ENCODE assay signal across 9 mouse cellular contexts in the genomic region with DNA sequence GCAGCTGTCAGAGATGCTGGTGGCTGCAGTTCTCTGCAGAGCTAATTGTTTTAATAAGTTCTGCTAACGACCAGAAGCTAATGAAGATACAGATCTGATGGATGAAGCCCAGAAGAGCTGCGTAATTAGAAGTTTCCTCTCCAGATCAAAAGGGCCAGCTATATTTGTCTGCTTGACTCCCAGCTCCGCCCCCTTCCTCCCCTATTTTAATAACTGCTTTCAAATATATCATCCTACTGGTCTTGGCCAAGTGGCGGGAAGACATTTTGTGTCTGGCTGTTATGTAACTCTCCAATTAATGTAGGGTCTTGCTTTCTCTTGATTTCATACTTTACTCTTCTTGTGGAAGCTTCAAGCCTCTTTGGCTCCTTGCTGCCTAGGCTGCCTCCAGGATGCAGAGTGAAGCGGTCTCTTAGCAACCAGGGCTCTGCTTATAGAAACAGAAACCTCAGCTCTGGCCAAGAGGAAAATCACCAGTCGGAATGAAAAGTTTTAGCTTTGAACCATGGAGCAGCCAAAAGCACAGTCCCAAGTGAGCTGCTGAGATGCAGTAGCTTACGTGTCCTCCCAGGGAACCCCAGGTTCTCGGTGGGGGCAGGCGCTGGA.
DNase-seq lines count a peak whose midpoint lies in the region; ATAC-seq and TF ChIP-seq lines count a peak whose summit lies in the region.
"Had no signal": no experiment of that assay in that cellular context is flagged by ENCODE, and none has a peak within 500 bp of the region (broad histone marks: within the 10 kb centered on the region; RNA-seq: fewer than 3 reads in every experiment).

No protein-coding gene starts in this region.

- no peak overlapping the region for H3K4me3 ChIP-seq in embryonic facial prominence, embryonic 11.5 days (ENCODE audit: low read depth, low read length)
- no peak overlapping the region for H3K4me3 ChIP-seq in left cerebral cortex, adult 2 months
- no peak overlapping the region for H3K4me3 ChIP-seq in intestine, postnatal 0 days (ENCODE audit: low read depth, low read length)
- H3K4me3 ChIP-seq: embryonic facial prominence, embryonic 15.5 days had no signal

- no peaks in the 10 kb centered on the region for H3K36me3 ChIP-seq in embryonic facial prominence, embryonic 11.5 days (replicated peaks; ENCODE audit: control insufficient read depth, insufficient read depth, low read depth, low read length)
- H3K36me3 ChIP-seq in intestine, postnatal 0 days (ENCODE audit: control insufficient read depth, insufficient read depth), result no peaks in the 10 kb centered on the region
- H3K36me3 ChIP-seq: embryonic facial prominence, embryonic 15.5 days had no signal

- no peak overlapping the region for H3K4me2 ChIP-seq in embryonic facial prominence, embryonic 11.5 days (ENCODE audit: low read depth, low read length)
- no peak overlapping the region for H3K4me2 ChIP-seq in intestine, postnatal 0 days (replicated peaks; ENCODE audit: low read depth)
- H3K4me2 ChIP-seq: embryonic facial prominence, embryonic 15.5 days had no signal

- H3K9ac ChIP-seq in embryonic facial prominence, embryonic 11.5 days (replicated peaks; ENCODE audit: low read length), result no peak overlapping the region
- no peak overlapping the region for H3K9ac ChIP-seq in intestine, postnatal 0 days (ENCODE audit: low read depth, low read length)
- H3K9ac ChIP-seq: embryonic facial prominence, embryonic 15.5 days had no signal

- no peaks in the 10 kb centered on the region for H3K4me1 ChIP-seq in embryonic facial prominence, embryonic 11.5 days (ENCODE audit: control insufficient read depth, insufficient read depth, low read length)
- no peaks in the 10 kb centered on the region for H3K4me1 ChIP-seq in intestine, postnatal 0 days (replicated peaks; ENCODE audit: control insufficient read depth, insufficient read depth, low read length)
- H3K4me1 ChIP-seq: embryonic facial prominence, embryonic 15.5 days had no signal

- no peak overlapping the region for H3K27ac ChIP-seq in embryonic facial prominence, embryonic 11.5 days (replicated peaks; ENCODE audit: low read depth, low read length)
- peak overlapping the region; percentile 87 for H3K27ac ChIP-seq in left cerebral cortex, adult 2 months
- no peak overlapping the region for H3K27ac ChIP-seq in intestine, postnatal 0 days (ENCODE audit: low read depth, low read length)
- H3K27ac ChIP-seq: embryonic facial prominence, embryonic 15.5 days had no signal

- peak; percentile 27 for DNase-seq in gastrocnemius, adult 18-20 months (ENCODE audit: low spot score)
- DNase-seq in gastrocnemius, postnatal 10 days, result no peak
- DNase-seq in embryonic facial prominence, embryonic 11.5 days (ENCODE audit: low spot score), result peak; percentile 60
- DNase-seq in heart, postnatal 36 days, result peak; percentile 17 to 28
- peak; percentile 49 to 53 for DNase-seq in left cerebral cortex, adult 2 months (ENCODE audit: extremely low spot score in 1 of 2, low spot score in 2 of 2)
- DNase-seq in retina, embryonic 14.5 days (ENCODE audit: low spot score), result peak; percentile 70
- no peak for DNase-seq in cerebellum, postnatal 25 days

- intact Hi-C loops in heart, postnatal 36 days (cut with DNase I), result loop anchor here (5.0 kb wide), 1 partner anchor 37 kb away; no protein-coding TSS in a partner anchor
- intact Hi-C loops in left cerebral cortex, adult 2 months (cut with DNase I), result loop anchor here (5.0 kb wide), 1 partner anchor 112 kb away; no protein-coding TSS in a partner anchor

- 61% methylated on average over 9 of the region's 9 CpGs for WGBS in embryonic facial prominence, embryonic 11.5 days
- WGBS in intestine, postnatal 0 days, result 66% methylated on average over 9 of the region's 9 CpGs

- no peaks in the 10 kb centered on the region for H3K27me3 ChIP-seq in embryonic facial prominence, embryonic 11.5 days (ENCODE audit: control insufficient read depth, insufficient read depth, low read length)
- H3K27me3 ChIP-seq in intestine, postnatal 0 days (replicated peaks; ENCODE audit: control insufficient read depth, insufficient read depth, low read length), result no peaks in the 10 kb centered on the region; the same call in 1 of the 2 replicates
- H3K27me3 ChIP-seq: embryonic facial prominence, embryonic 15.5 days had no signal

- H3K9me3 ChIP-seq in embryonic facial prominence, embryonic 11.5 days (replicated peaks; ENCODE audit: control insufficient read depth, low read length), result no peaks in the 10 kb centered on the region
- no peaks in the 10 kb centered on the region for H3K9me3 ChIP-seq in intestine, postnatal 0 days (ENCODE audit: control insufficient read depth)
- H3K9me3 ChIP-seq: embryonic facial prominence, embryonic 15.5 days had no signal

- no peak for TF ChIP-seq CTCF in left cerebral cortex, adult 2 months (IDR thresholded peaks at IDR 0.05)
- no peak for TF ChIP-seq CTCF in intestine, postnatal 0 days (IDR thresholded peaks at IDR 0.05; ENCODE audit: low read depth)

- no peak for ATAC-seq in embryonic facial prominence, embryonic 11.5 days (replicated peaks; ENCODE audit: insufficient number of reproducible peaks, low FRiP score, low TSS enrichment, low read depth)
- no peak for ATAC-seq in intestine, postnatal 0 days

Comparison
In these comparisons a context has a peak if more than half of its experiments do, and no peak if none do; other contexts are left out.
1. DNase-seq: peak in gastrocnemius, adult 18-20 months (single experiment), embryonic facial prominence, embryonic 11.5 days (single experiment), heart, postnatal 36 days (2 of 2), left cerebral cortex, adult 2 months (2 of 2) and retina, embryonic 14.5 days (single experiment); none in gastrocnemius, postnatal 10 days (single experiment) and cerebellum, postnatal 25 days (0 of 2).